Mouse (Mus musculus) CH12.LX (cell line): ENCODE results near the gene Hps6. TPM values are rescaled to one million over a fixed set of nuclear protein-coding genes. Genes with fewer than 3 reads are reported as not detected.
"Not testable (repeated sequence)": the region's sequence is repeated elsewhere in the genome, so short reads cannot be mapped to it uniquely, and the experiment has no call there.

Experiments
- DNase-seq: peaks from one replicate; pipeline ENCODE4 v3.0.0-alpha.2; 2013; ENCODE audit errors: extremely low read depth
- H3K27ac ChIP-seq: 2 replicates; pipeline ENCODE4 v1.5.1; 2012; ENCODE audit warnings: low read depth, mild to moderate bottlenecking, control low read depth, moderate library complexity; ENCODE audit not compliant: insufficient read depth
- H3K27me3 ChIP-seq: replicated peaks from 2 replicates; pipeline ENCODE3; 2012; ENCODE audit warnings: inconsistent platforms
- H3K36me3 ChIP-seq, 2 experiments: replicated peaks in 1 of 2; 2 replicates each; pipeline versions ENCODE3 to v1.6.1; 2012; ENCODE audit warnings: inconsistent platforms in 1 of 2, low read length in 1 of 2, mild to moderate bottlenecking in 1 of 2, mixed read lengths in 1 of 2, moderate library complexity in 1 of 2; ENCODE audit not compliant: control insufficient read depth in 1 of 2, insufficient read depth in 1 of 2
- H3K4me1 ChIP-seq, 2 experiments: 2 replicates each; pipeline ENCODE4 v1.6.1; 2012; ENCODE audit warnings: inconsistent platforms in 1 of 2, moderate library complexity in 1 of 2; ENCODE audit not compliant: insufficient read depth in 2 of 2, control insufficient read depth in 1 of 2
- H3K4me2 ChIP-seq: 2 replicates; pipeline ENCODE4 v1.6.1; 2012; ENCODE audit warnings: low read depth, mild to moderate bottlenecking, control low read depth; ENCODE audit not compliant: poor library complexity, insufficient read depth, severe bottlenecking
- H3K4me3 ChIP-seq, 3 experiments: fragments of 150-350 bp in 1 of 3; sonication (generic) in 1 of 3; replicated peaks in 1 of 3; 2 replicates each; pipeline versions ENCODE3 to v1.5.1; 2011 to 2012; ENCODE audit warnings: low read depth in 2 of 3, low read length in 2 of 3, mild to moderate bottlenecking in 2 of 3, moderate library complexity in 2 of 3, control low read depth in 1 of 3, improper control_type of control experiment in 1 of 3, inconsistent platforms in 1 of 3, mixed read lengths in 1 of 3; ENCODE audit not compliant: poor library complexity in 1 of 3
- H3K79me2 ChIP-seq: replicated peaks from 2 replicates; pipeline ENCODE4 v1.6.1; 2012; ENCODE audit warnings: mild to moderate bottlenecking, moderate library complexity; ENCODE audit not compliant: control insufficient read depth, poor library complexity, insufficient read depth, severe bottlenecking; ENCODE audit errors: extremely low read depth
- H3K9ac ChIP-seq: 2 replicates; pipeline ENCODE4 v1.6.1; 2012; ENCODE audit warnings: low read depth, mild to moderate bottlenecking, control low read depth, moderate library complexity; ENCODE audit not compliant: insufficient read depth
- H3K9me3 ChIP-seq: replicated peaks from 2 replicates; pipeline ENCODE3; 2012; ENCODE audit warnings: low read length, inconsistent platforms, mixed read lengths
- CHD1 ChIP-seq: IDR thresholded peaks from 2 replicates; pipeline ENCODE4 v1.6.1; 2012; ENCODE audit warnings: low read depth, low read length, improper control_type of control experiment, inconsistent platforms
- E2F4 ChIP-seq: IDR thresholded peaks from 2 replicates; pipeline ENCODE4 v1.6.1; 2011; ENCODE audit warnings: low read depth, low read length, improper control_type of control experiment; ENCODE audit not compliant: insufficient replicate concordance
- ELF1 ChIP-seq: IDR thresholded peaks from 2 replicates; pipeline ENCODE4 v1.6.1; 2014; ENCODE audit warnings: low read depth, mild to moderate bottlenecking, inconsistent platforms, low read length, improper control_type of control experiment
- ETS1 ChIP-seq: conservative IDR thresholded peaks from 2 replicates; pipeline ENCODE4 v1.6.1; 2012; ENCODE audit warnings: low read depth, mild to moderate bottlenecking, inconsistent platforms, low read length, improper control_type of control experiment, moderate library complexity
- GABPA ChIP-seq: IDR thresholded peaks from 2 replicates; pipeline ENCODE4 v1.6.1; 2012; ENCODE audit warnings: low read depth, low read length, improper control_type of control experiment, inconsistent platforms; ENCODE audit not compliant: insufficient replicate concordance
- JUN ChIP-seq: IDR thresholded peaks from 2 replicates; pipeline ENCODE4 v1.6.1; 2011; ENCODE audit warnings: low read depth, mild to moderate bottlenecking, low read length, improper control_type of control experiment, moderate library complexity; ENCODE audit not compliant: insufficient read depth
- KAT2A ChIP-seq: IDR thresholded peaks from 2 replicates; pipeline ENCODE4 v1.6.1; 2012; ENCODE audit warnings: low read length, improper control_type of control experiment, inconsistent platforms; ENCODE audit not compliant: insufficient replicate concordance
- MAX ChIP-seq: IDR thresholded peaks from 2 replicates; pipeline ENCODE4 v1.6.1; 2011; ENCODE audit warnings: low read length, improper control_type of control experiment
- NELFE ChIP-seq: IDR thresholded peaks from 2 replicates; pipeline ENCODE4 v1.6.1; 2011; ENCODE audit warnings: low read depth, low read length, improper control_type of control experiment
- POLR2A ChIP-seq: IDR thresholded peaks from 2 replicates; pipeline ENCODE4 v1.6.1; 2011; ENCODE audit warnings: low read depth, mild to moderate bottlenecking, improper control_type of control experiment, low read length
- RAD21 ChIP-seq: IDR thresholded peaks from 2 replicates; pipeline ENCODE4 v1.6.1; 2011; ENCODE audit warnings: low read depth, mild to moderate bottlenecking, low read length, improper control_type of control experiment, moderate library complexity
- SIN3A ChIP-seq: IDR thresholded peaks from 2 replicates; pipeline ENCODE4 v1.6.1; 2012; ENCODE audit warnings: low read length, improper control_type of control experiment, inconsistent platforms
- TBP ChIP-seq: conservative IDR thresholded peaks from 2 replicates; pipeline ENCODE4 v1.6.1; 2011; ENCODE audit warnings: low read depth, low read length, improper control_type of control experiment
- USF1 ChIP-seq: IDR thresholded peaks from 2 replicates; pipeline ENCODE4 v1.6.1; 2014; ENCODE audit warnings: low read depth, mild to moderate bottlenecking, inconsistent platforms, low read length, improper control_type of control experiment
- USF2 ChIP-seq: conservative IDR thresholded peaks from 2 replicates; pipeline ENCODE4 v1.6.1; 2011; ENCODE audit warnings: low read depth, low read length, improper control_type of control experiment
- ZNF384 ChIP-seq: IDR thresholded peaks from 2 replicates; pipeline ENCODE4 v1.6.1; 2012; ENCODE audit warnings: low read depth, low read length, improper control_type of control experiment, inconsistent platforms
- dilution Hi-C: fragments of 300-500 bp; cut with MboI; formaldehyde crosslinking; loops from 2 replicates; pipeline ENCODE4 v1.14.3; 2020; ENCODE audit warnings: low sequenced_read_pairs; ENCODE audit not compliant: extremely low pct_unique_long_range_greater_than_20kb, extremely low pct_ligation_motif_present
- in situ Hi-C: fragments of 300-500 bp; cut with MboI; formaldehyde crosslinking; loops from 3 replicates; pipeline ENCODE4 v1.14.3; 2019; ENCODE audit warnings: low sequenced_read_pairs, low pct_ligation_motif_present, low pct_unique_long_range_greater_than_20kb, mixed read lengths
- polyA plus RNA-seq: library from polyadenylated mRNA; unstranded; fragments of >175 nt; gene quantifications from 2 replicates; pipeline ENCODE4 v1.2.1, GENCODE M21; 2012; ENCODE audit warnings: low read depth; ENCODE audit not compliant: insufficient read length
- total RNA-seq, 2 experiments: library from RNA; depleted of rRNA; stranded (reverse); fragments of 300-350 nt in 1 of 2; fragments of >200 nt in 1 of 2; gene quantifications; 2 replicates each; pipeline ENCODE4 v1.2.3; 2012 to 2014

Hps6 gene
- total and polyA plus RNA-seq, 3 experiments: 5.8 to 10.6 (median 6.7) TPM

- DNase-seq: no peak
- Histone ChIP-seq H3K4me2 (no peak overlapping the region), H3K9me3 (peaks cover 9% of the 10 kb centered on the region)
- TF ChIP-seq ZNF384: no peak
- TF ChIP-seq JUN: no peak
- TF ChIP-seq ELF1: no peak
- TF ChIP-seq SIN3A: no peak
- TF ChIP-seq USF1: no peak
- no peak for TF ChIP-seq RAD21
- TF ChIP-seq GABPA: no peak
- no peak for TF ChIP-seq E2F4
- TF ChIP-seq MAX: no peak
- TF ChIP-seq POLR2A: no peak
- no peak for TF ChIP-seq NELFE
- TF ChIP-seq KAT2A: no peak
- no peak for TF ChIP-seq CHD1
- TF ChIP-seq ETS1: no peak
- TF ChIP-seq USF2: no peak
- no peak for TF ChIP-seq TBP
- TF ChIP-seq, all 38 proteins: peak for 0
- dilution Hi-C loops: no loop called here
- H3K36me3 ChIP-seq: peaks cover 0 to 3% of the 10 kb centered on the region in 2 experiments
- H3K79me2 ChIP-seq: no peaks in the 10 kb centered on the region
- no peaks in the 10 kb centered on the region for H3K4me1 ChIP-seq
- in situ Hi-C loops: no loop called here
- H3K4me3 ChIP-seq: no peak overlapping the region
- H3K27ac ChIP-seq: no peak overlapping the region
- H3K9ac ChIP-seq: no peak overlapping the region
- no peaks in the 10 kb centered on the region for H3K27me3 ChIP-seq
Measured at GRCm38 (mm10) chr19:45991171-45991570, 12.1 kb upstream of the Hps6 start.

- H3K36me3 ChIP-seq, in situ Hi-C loops, H3K4me1 ChIP-seq, H3K4me2 ChIP-seq, DNase-seq, H3K27ac ChIP-seq, H3K27me3 ChIP-seq, H3K79me2 ChIP-seq, H3K4me3 ChIP-seq, H3K9me3 ChIP-seq, H3K9ac ChIP-seq, dilution Hi-C loops: not testable (repeated sequence)
Measured at GRCm38 (mm10) chr19:45993441-45993840, 9.9 kb upstream of the Hps6 start.
